In genomic region chr17:79713276-79713642, GRCm38 (mm10) we compare ENCODE assay signal across 8 mouse cellular contexts. TPM values are rescaled to one million over a fixed set of nuclear protein-coding genes. Genes with fewer than 3 reads are reported as not detected.
A peak's percentile ranks its signal among the peaks of the same experiment; 100 is the strongest.
DNase-seq lines count a peak whose midpoint lies in the region; ATAC-seq and TF ChIP-seq lines count a peak whose summit lies in the region.

No protein-coding gene starts in this region.

- no peak for TF ChIP-seq CTCF in layer of hippocampus, adult 2 months (conservative IDR thresholded peaks at IDR 0.05)

- H3K27me3 ChIP-seq in embryonic facial prominence, embryonic 11.5 days (ENCODE audit: control insufficient read depth, insufficient read depth, low read length), result peaks cover 27% of the 10 kb centered on the region
- peaks cover 80% of the 10 kb centered on the region for H3K27me3 ChIP-seq in hindbrain, embryonic 13.5 days
- peaks cover 58% of the 10 kb centered on the region for H3K27me3 ChIP-seq in midbrain, embryonic 11.5 days (ENCODE audit: control insufficient read depth, insufficient read depth, low read length)

- no peaks in the 10 kb centered on the region for H3K9me3 ChIP-seq in embryonic facial prominence, embryonic 11.5 days (replicated peaks; ENCODE audit: control insufficient read depth, low read length)
- no peaks in the 10 kb centered on the region for H3K9me3 ChIP-seq in hindbrain, embryonic 13.5 days
- H3K9me3 ChIP-seq in midbrain, embryonic 11.5 days (ENCODE audit: control insufficient read depth, low read length), result peaks cover 4% of the 10 kb centered on the region; the same call in 1 of the 2 replicates

- ATAC-seq in embryonic facial prominence, embryonic 11.5 days (replicated peaks; ENCODE audit: insufficient number of reproducible peaks, low FRiP score, low TSS enrichment, low read depth), result no peak
- ATAC-seq in hindbrain, embryonic 13.5 days (ENCODE audit: low FRiP score), result no peak
- ATAC-seq in midbrain, embryonic 11.5 days (ENCODE audit: low FRiP score), result no peak
- no peak for ATAC-seq in erythroblast, adult 5-6 weeks (replicated peaks; ENCODE audit: low FRiP score, poor library complexity, severe bottlenecking)

- H3K9ac ChIP-seq in embryonic facial prominence, embryonic 11.5 days (replicated peaks; ENCODE audit: low read length), result peak overlapping the region; percentile 46
- H3K9ac ChIP-seq in hindbrain, embryonic 13.5 days, result peak overlapping the region; percentile 63
- H3K9ac ChIP-seq in midbrain, embryonic 11.5 days (ENCODE audit: low read length), result peak overlapping the region; percentile 36

- no peaks in the 10 kb centered on the region for H3K36me3 ChIP-seq in embryonic facial prominence, embryonic 11.5 days (replicated peaks; ENCODE audit: control insufficient read depth, insufficient read depth, low read depth, low read length)
- no peaks in the 10 kb centered on the region for H3K36me3 ChIP-seq in hindbrain, embryonic 13.5 days
- H3K36me3 ChIP-seq in midbrain, embryonic 11.5 days (ENCODE audit: control insufficient read depth, insufficient read depth, low read length), result no peaks in the 10 kb centered on the region

- H3K4me3 ChIP-seq in layer of hippocampus, adult 2 months, result peak overlapping the region; percentile 51
- peak overlapping the region; percentile 38 for H3K4me3 ChIP-seq in embryonic facial prominence, embryonic 11.5 days (ENCODE audit: low read depth, low read length)
- H3K4me3 ChIP-seq in hindbrain, embryonic 13.5 days, result peak overlapping the region; percentile 47
- peak overlapping the region; percentile 38 for H3K4me3 ChIP-seq in midbrain, embryonic 11.5 days (ENCODE audit: low read depth, low read length)

- H3K27ac ChIP-seq in layer of hippocampus, adult 2 months, result no peak overlapping the region; the same call in 1 of the 2 replicates
- no peak overlapping the region for H3K27ac ChIP-seq in embryonic facial prominence, embryonic 11.5 days (replicated peaks; ENCODE audit: low read depth, low read length)
- H3K27ac ChIP-seq in hindbrain, embryonic 13.5 days, result no peak overlapping the region
- no peak overlapping the region for H3K27ac ChIP-seq in midbrain, embryonic 11.5 days (ENCODE audit: low read depth, low read length)

- peak overlapping the region; percentile 89 for H3K4me2 ChIP-seq in embryonic facial prominence, embryonic 11.5 days (ENCODE audit: low read depth, low read length)
- H3K4me2 ChIP-seq in hindbrain, embryonic 13.5 days, result peak overlapping the region; percentile 83
- H3K4me2 ChIP-seq in midbrain, embryonic 11.5 days, result peak overlapping the region; percentile 87

- under 1% methylated on average over 24 of the region's 24 CpGs for WGBS in embryonic facial prominence, embryonic 11.5 days
- 0% methylated on average over 24 of the region's 24 CpGs for WGBS in hindbrain, embryonic 13.5 days
- 0% methylated on average over 24 of the region's 24 CpGs for WGBS in midbrain, embryonic 11.5 days

- no peak for DNase-seq in layer of hippocampus, adult 2 months (ENCODE audit: low spot score in 2 of 2)
- no peak for DNase-seq in layer of hippocampus, adult 8-10 months (ENCODE audit: low spot score in 2 of 2)
- DNase-seq in embryonic facial prominence, embryonic 11.5 days (ENCODE audit: low spot score), result no peak
- no peak for DNase-seq in midbrain, embryonic 11.5 days (ENCODE audit: low spot score, missing footprints)
- no peak for DNase-seq in natural killer cell, adult 2 months (ENCODE audit: low spot score in 2 of 2)
- no peak for DNase-seq in lung, postnatal 14 days

- H3K4me1 ChIP-seq in embryonic facial prominence, embryonic 11.5 days (ENCODE audit: control insufficient read depth, insufficient read depth, low read length), result peaks cover 8% of the 10 kb centered on the region; the same call in 1 of the 2 replicates
- H3K4me1 ChIP-seq in hindbrain, embryonic 13.5 days (replicated peaks), result peaks cover 38% of the 10 kb centered on the region
- peaks cover 19% of the 10 kb centered on the region for H3K4me1 ChIP-seq in midbrain, embryonic 11.5 days (ENCODE audit: control insufficient read depth, insufficient read depth, low read length)

RNA-seq across cellular contexts. Expression of gene Cyp1b1, which starts 1.6 kb away (rescaled TPM):
- total RNA-seq in layer of hippocampus, adult 2 months (2021), result 1 to 10 TPM; 3.4 to 4.5 TPM
- total RNA-seq in layer of hippocampus, adult 8-10 months (2022), result 1 to 10 TPM; 3.0 to 3.6 (median 3.4) TPM
- polyA plus RNA-seq in embryonic facial prominence, embryonic 11.5 days (2014; fragmentation: Nextera tagmentation; extraction: Ambion mirVana), result 7.2 and 7.7 TPM in 2 replicates
- polyA plus RNA-seq in hindbrain, embryonic 13.5 days (2015; fragmentation: Nextera tagmentation; extraction: Ambion mirVana), result 9.3 and 10.6 TPM in 2 replicates
- 1.9 and 2.7 TPM in 2 replicates for polyA plus RNA-seq in midbrain, embryonic 11.5 days (2014; fragmentation: Nextera tagmentation; extraction: Ambion mirVana)
- total RNA-seq in erythroblast, adult 5-6 weeks (2015; ENCODE audit: low replicate concordance), result 0.63 TPM in 1 of 2 replicates, not detected in the other
- total RNA-seq in erythroblast, adult 5-6 weeks (2017; ENCODE audit: low replicate concordance), result 0.28 and 0.43 TPM in 2 replicates
